Mouse (Mus musculus) neutrophil, adult 59 days (primary cell): ENCODE measurements around the gene Aox1. TPM values are rescaled to one million over a fixed set of nuclear protein-coding genes. Genes with fewer than 3 reads are reported as not detected.

Experiments
- total RNA-seq, 2 experiments: library from RNA; stranded (reverse); gene quantifications; 1 replicate in 1 of 2; 2 replicates in 1 of 2; pipeline ENCODE4 v1.2.4; 2023

The Aox1 gene
- total RNA-seq, result under 1 TPM; 0.29 to 0.47 TPM

GRCm38 (mm10) chr1:58029636-58030117 is at the start of gene Aox1:
Gene Aox1, plus strand, starts transcription at chr1:58029931.

GRCm38 (mm10) chr1:57995432-57996132 is 34.1 kb upstream of the Aox1 start, which contains the start of gene Sgo2a:
Gene Sgo2a, plus strand, starts transcription at chr1:57995971.

GRCm38 (mm10) chr1:58018856-58019255 is 10.9 kb upstream of the Aox1 start, which contains the start of gene Kctd18:
Gene Kctd18, minus strand, starts transcription at chr1:58018956.

GRCm38 (mm10) chr1:58112880-58113279 is 83.1 kb downstream of the Aox1 start, which contains the start of gene Aox3:
Gene Aox3, plus strand, starts transcription at chr1:58113130.

Other genes with a start within 250 kb of the Aox1 start
- gene Sgo2a, start 34.0 kb upstream of the Aox1 start, total RNA-seq, result 10 to 100 TPM; 15.6 to 16.9 TPM
- 10 to 100 TPM; 15.4 to 23.6 TPM for gene Kctd18, start 11.0 kb upstream of the Aox1 start, total RNA-seq
- gene Aox3, start 83.2 kb downstream of the Aox1 start, total RNA-seq, result under 1 TPM; 0.18 to 0.44 TPM
- 1 to 10 TPM in 1 of 2 experiments, not detected in 1; 3.2 TPM for gene Aox4, start 180.5 kb downstream of the Aox1 start, total RNA-seq
- gene Aox2, start 248.4 kb downstream of the Aox1 start, total RNA-seq, result under 1 TPM; 0.07 to 0.15 TPM